Mouse (Mus musculus) brain, embryonic 14.5 days (tissue): Measurements from ENCODE around the gene Sh3bp2.
A peak's percentile ranks its signal among the peaks of the same experiment; 100 is the strongest.

ENCODE experiments used
- CTCF ChIP-seq: fragments of 200-500 bp; IDR thresholded peaks from 2 replicates; pipeline ENCODE4 v1.5.1; 2012; ENCODE audit warnings: inconsistent platforms, mild to moderate bottlenecking, moderate library complexity, borderline replicate concordance; ENCODE audit not compliant: insufficient read depth, insufficient read length; ENCODE audit errors: extremely low read depth
- POLR2A ChIP-seq: fragments of 200-500 bp; IDR thresholded peaks from 2 replicates; pipeline ENCODE4 v1.6.1; 2012; ENCODE audit warnings: mild to moderate bottlenecking, inconsistent platforms, borderline replicate concordance; ENCODE audit not compliant: poor library complexity, insufficient read depth, insufficient read length, severe bottlenecking; ENCODE audit errors: extremely low read depth

GRCm38 (mm10) chr5:34538527-34538926 lies 12.9 kb downstream of the Sh3bp2 start:
- TF ChIP-seq CTCF = peak; percentile 17; the same call in 1 of the 2 replicates
- no peak for TF ChIP-seq POLR2A
